Mouse (Mus musculus): ENCODE results near the gene Ash1l.
A peak's percentile ranks its signal among the peaks of the same experiment; 100 is the strongest.

The Ash1l gene

GRCm38 (mm10) chr3:89091811-89092508 lies 141.5 kb downstream of the Ash1l start:
- no peak for DNase-seq (ENCODE audit: low spot score)

GRCm38 (mm10) chr3:89092509-89093090 lies 142.2 kb downstream of the Ash1l start:
- DNase-seq (ENCODE audit: low spot score): no peak

GRCm38 (mm10) chr3:89093175-89093574 lies 142.8 kb downstream of the Ash1l start, which contains the start of gene Rusc1:
Gene Rusc1 (minus strand): TSS chr3:89093311.
- peak; percentile 79 for DNase-seq (ENCODE audit: low spot score)

- DNase-seq (ENCODE audit: low spot score): no peak
Measured at GRCm38 (mm10) chr3:89094021-89094420, 143.6 kb downstream of the Ash1l start.

GRCm38 (mm10) chr3:89100811-89101210 lies 150.4 kb downstream of the Ash1l start, which contains the start of gene Gm43738:
Gene Gm43738 (minus strand): TSS chr3:89101099.
- DNase-seq (ENCODE audit: low spot score): no peak

GRCm38 (mm10) chr3:89101459-89101811 lies 151.0 kb downstream of the Ash1l start:
- DNase-seq (ENCODE audit: low spot score): no peak

GRCm38 (mm10) chr3:89101812-89102494 lies 151.5 kb downstream of the Ash1l start, which contains the start of gene Fdps:
Gene Fdps (minus strand): TSS chr3:89101959.
- DNase-seq (ENCODE audit: low spot score): peak; percentile 76

GRCm38 (mm10) chr3:89102495-89103290 lies 152.3 kb downstream of the Ash1l start:
- DNase-seq (ENCODE audit: low spot score): no peak

- DNase-seq (ENCODE audit: low spot score): no peak
Measured at GRCm38 (mm10) chr3:89103291-89103595, 152.8 kb downstream of the Ash1l start.

GRCm38 (mm10) chr3:89106881-89107280 lies 156.5 kb downstream of the Ash1l start:
- DNase-seq (ENCODE audit: low spot score): no peak

- no peak for DNase-seq (ENCODE audit: low spot score)
Measured at GRCm38 (mm10) chr3:89107545-89107944, 157.1 kb downstream of the Ash1l start.

GRCm38 (mm10) chr3:89108146-89108545 lies 157.7 kb downstream of the Ash1l start:
- DNase-seq (ENCODE audit: low spot score): no peak

- DNase-seq (ENCODE audit: low spot score): no peak
Measured at GRCm38 (mm10) chr3:89113058-89113457, 162.6 kb downstream of the Ash1l start.

GRCm38 (mm10) chr3:89115522-89115921 lies 165.1 kb downstream of the Ash1l start:
- DNase-seq (ENCODE audit: low spot score): no peak

- DNase-seq (ENCODE audit: low spot score): no peak
Measured at GRCm38 (mm10) chr3:89123313-89123712, 172.9 kb downstream of the Ash1l start.

GRCm38 (mm10) chr3:89124241-89124640 lies 173.8 kb downstream of the Ash1l start:
- no peak for DNase-seq (ENCODE audit: low spot score)

- DNase-seq (ENCODE audit: low spot score): no peak
Measured at GRCm38 (mm10) chr3:89125981-89126380, 175.6 kb downstream of the Ash1l start.
